Mouse (Mus musculus) heart, adult 8-10 months (tissue): ENCODE measurements at regions not wholly inside any gene's neighbourhood (a gene's known extent, or its start where the extent isn't known, plus 50 kb on each side); places are given as distances from the start of the nearest gene placed in this dataset.

Experiments used
- DNase-seq: peaks from one replicate; pipeline ENCODE4 v3.0.0; 2022; ENCODE audit warnings: low spot score

GRCm38 (mm10) chr13:60061589-60061988, 115.6 kb downstream of the Gas1 start:
- DNase-seq: no peak

- no peak for DNase-seq
Measured at GRCm38 (mm10) chr13:60057761-60058274, 119.3 kb downstream of the Gas1 start.

- DNase-seq: no peak
Measured at GRCm38 (mm10) chr13:60054531-60054930, 122.6 kb downstream of the Gas1 start.

GRCm38 (mm10) chr13:60054081-60054480, 123.1 kb downstream of the Gas1 start:
- peak; percentile 58 for DNase-seq

- DNase-seq: no peak
Measured at GRCm38 (mm10) chr13:60051866-60052265, 125.3 kb downstream of the Gas1 start.

- no peak for DNase-seq
Measured at GRCm38 (mm10) chr13:60050799-60051580, 126.2 kb downstream of the Gas1 start.

GRCm38 (mm10) chr13:60049703-60050102, 127.5 kb downstream of the Gas1 start:
- DNase-seq: no peak

- DNase-seq: no peak
Measured at GRCm38 (mm10) chr13:60047791-60048730, 129.1 kb downstream of the Gas1 start.

- DNase-seq: no peak
Measured at GRCm38 (mm10) chr13:60045752-60046151, 131.4 kb downstream of the Gas1 start.

GRCm38 (mm10) chr13:60044876-60045275, 132.3 kb downstream of the Gas1 start:
- no peak for DNase-seq

GRCm38 (mm10) chr13:60042443-60042842, 134.7 kb downstream of the Gas1 start:
- DNase-seq: no peak

GRCm38 (mm10) chr13:60035536-60036130, 141.5 kb downstream of the Gas1 start:
- no peak for DNase-seq

- no peak for DNase-seq
Measured at GRCm38 (mm10) chr13:60033116-60033515, 144.0 kb downstream of the Gas1 start.

GRCm38 (mm10) chr13:60032586-60032985, 144.6 kb downstream of the Gas1 start:
- no peak for DNase-seq

GRCm38 (mm10) chr13:60029591-60029990, 147.6 kb downstream of the Gas1 start:
- no peak for DNase-seq

- no peak for DNase-seq
Measured at GRCm38 (mm10) chr13:60020175-60020487, 157.0 kb downstream of the Gas1 start.

- peak; percentile 68 for DNase-seq
Measured at GRCm38 (mm10) chr13:60019291-60020174, 157.6 kb downstream of the Gas1 start.

GRCm38 (mm10) chr13:60015854-60016366, 161.3 kb downstream of the Gas1 start:
- peak; percentile 78 for DNase-seq

GRCm38 (mm10) chr13:60012046-60012813, 164.9 kb downstream of the Gas1 start:
- peak; percentile 73 for DNase-seq

GRCm38 (mm10) chr13:60011092-60011491, 166.1 kb downstream of the Gas1 start:
- no peak for DNase-seq
